Mouse (Mus musculus) embryonic facial prominence, embryonic 15.5 days (tissue): ENCODE results near the gene Arl15. TPM values are rescaled to one million over a fixed set of nuclear protein-coding genes. Genes with fewer than 3 reads are reported as not detected.
"Not testable (repeated sequence)": the region's sequence is repeated elsewhere in the genome, so short reads cannot be mapped to it uniquely, and the experiment has no call there.

Experiments used
- ATAC-seq: fragments of 200-750 bp; cut with Nextera tagmentation; 2 replicates; pipeline ENCODE4 v1.8.0; 2017; ENCODE audit warnings: low read depth, moderate TSS enrichment; ENCODE audit not compliant: insufficient number of reproducible peaks, low FRiP score, low TSS enrichment
- H3K27ac ChIP-seq: fragments of 300-500 bp; sonication (generic); replicated peaks from 2 replicates; pipeline ENCODE4 v1.5.1; 2015; ENCODE audit warnings: mild to moderate bottlenecking, inconsistent platforms
- H3K27me3 ChIP-seq: fragments of 300-500 bp; sonication (generic); 2 replicates; pipeline ENCODE4 v1.6.1; 2015; ENCODE audit warnings: inconsistent platforms
- H3K36me3 ChIP-seq: fragments of 300-500 bp; sonication (generic); 2 replicates; pipeline ENCODE4 v1.6.1; 2015; ENCODE audit warnings: mild to moderate bottlenecking, inconsistent platforms
- H3K4me1 ChIP-seq: fragments of 300-500 bp; sonication (generic); 2 replicates; pipeline ENCODE4 v1.6.1; 2015; ENCODE audit warnings: inconsistent platforms
- H3K4me2 ChIP-seq: fragments of 300-500 bp; sonication (generic); replicated peaks from 2 replicates; pipeline ENCODE4 v1.6.1; 2015; ENCODE audit warnings: mild to moderate bottlenecking, inconsistent platforms
- H3K4me3 ChIP-seq: fragments of 300-500 bp; sonication (generic); replicated peaks from 2 replicates; pipeline ENCODE4 v1.5.1; 2015; ENCODE audit warnings: mild to moderate bottlenecking, inconsistent platforms
- H3K9ac ChIP-seq: fragments of 300-500 bp; sonication (generic); 2 replicates; pipeline ENCODE4 v1.6.1; 2015; ENCODE audit warnings: inconsistent platforms
- H3K9me3 ChIP-seq: fragments of 300-500 bp; sonication (generic); replicated peaks from 2 replicates; pipeline ENCODE4 v1.6.1; 2016; ENCODE audit warnings: inconsistent platforms
- WGBS: fragments of 180-500 bp; shearing (Covaris S2); methylation state at CpG from one replicate; pipeline ENCODE4 v1.1.7; 2015; 5-methylcytosine and 5-hydroxymethylcytosine counted together
- polyA plus RNA-seq: library from polyadenylated mRNA; unstranded; fragments of >200 nt; fragmentation: Nextera tagmentation; extraction: Ambion mirVana; gene quantifications from 2 replicates; pipeline ENCODE4 v1.2.1, GENCODE M21; 2015

Arl15 gene
- polyA plus RNA-seq, 1 experiment from 2014 or later, result 11.5 TPM

GRCm38 (mm10) chr13:113774799-113775198 lies 19.5 kb upstream of the Arl15 start:
- ATAC-seq, result 0 out of 2 replicates have a peak, but pooled peaks have one; percentile 35
- WGBS, result 71% methylated on average over 8 of the region's 8 CpGs
- H3K4me3 ChIP-seq, result no peak overlapping the region

GRCm38 (mm10) chr13:113775244-113776140 lies 18.8 kb upstream of the Arl15 start:
- no peaks in the 10 kb centered on the region for H3K9me3 ChIP-seq
- no peaks in the 10 kb centered on the region for H3K27me3 ChIP-seq
- H3K4me2 ChIP-seq, result no peak overlapping the region
- WGBS, result 38% methylated on average over 10 of the region's 10 CpGs
- H3K9ac ChIP-seq, result no peak overlapping the region
- no peak overlapping the region for H3K4me3 ChIP-seq
- H3K36me3 ChIP-seq, result no peaks in the 10 kb centered on the region
- peak overlapping the region; percentile 81 for H3K27ac ChIP-seq
- H3K4me1 ChIP-seq, result peaks cover 6% of the 10 kb centered on the region
- ATAC-seq, result 0 out of 2 replicates have a peak, but pooled peaks have one; percentile 21

More at GRCm38 (mm10) chr13:113774799-113775198, 19.5 kb upstream of the Arl15 start:
- H3K9me3 ChIP-seq, result no peaks in the 10 kb centered on the region
- peaks cover 6% of the 10 kb centered on the region for H3K4me1 ChIP-seq
- H3K9ac ChIP-seq, result no peak overlapping the region
- H3K27me3 ChIP-seq, result no peaks in the 10 kb centered on the region
- no peak overlapping the region for H3K4me2 ChIP-seq
- no peaks in the 10 kb centered on the region for H3K36me3 ChIP-seq
- peak overlapping the region; percentile 81 for H3K27ac ChIP-seq

- no peaks in the 10 kb centered on the region for H3K27me3 ChIP-seq
- H3K9ac ChIP-seq, result no peak overlapping the region
- no peaks in the 10 kb centered on the region for H3K9me3 ChIP-seq
- no peaks in the 10 kb centered on the region for H3K36me3 ChIP-seq
- H3K4me3 ChIP-seq, result no peak overlapping the region
- H3K4me1 ChIP-seq, result no peaks in the 10 kb centered on the region
- H3K27ac ChIP-seq, result no peak overlapping the region
- ATAC-seq, result no peak
- WGBS, result 68% methylated on average over 5 of the region's 5 CpGs
- no peak overlapping the region for H3K4me2 ChIP-seq
Measured at GRCm38 (mm10) chr13:113785803-113786202, 8.5 kb upstream of the Arl15 start.

DNA sequence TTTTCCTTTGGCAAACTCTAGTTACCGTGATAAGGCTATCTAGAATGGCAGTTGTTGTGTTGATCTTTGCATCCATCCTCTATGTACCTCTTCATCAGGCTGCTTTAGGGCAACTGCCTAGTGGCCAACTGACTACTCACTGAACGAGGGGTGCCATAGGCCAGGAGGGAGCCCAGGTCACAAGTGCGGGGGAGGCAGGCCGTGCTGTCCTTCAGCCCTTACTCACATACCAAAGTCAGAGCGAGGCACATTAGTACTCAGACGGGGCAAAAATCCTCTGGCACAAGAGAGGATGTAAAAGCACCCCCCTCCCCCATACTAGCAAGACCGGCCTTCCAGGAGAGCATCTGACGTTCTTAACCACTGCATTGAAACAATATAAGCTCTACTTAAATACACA lies 7.2 kb upstream of the Arl15 start:
- Histone ChIP-seq H3K4me3 (no peak overlapping the region), H3K27ac (no peak overlapping the region), H3K4me1 (no peaks in the 10 kb centered on the region), H3K27me3 (no peaks in the 10 kb centered on the region), H3K4me2 (no peak overlapping the region), H3K9ac (no peak overlapping the region), H3K9me3 (no peaks in the 10 kb centered on the region), H3K36me3 (no peaks in the 10 kb centered on the region)
- ATAC-seq, result no peak
- WGBS, result 64% methylated on average over 8 of the region's 8 CpGs

DNA sequence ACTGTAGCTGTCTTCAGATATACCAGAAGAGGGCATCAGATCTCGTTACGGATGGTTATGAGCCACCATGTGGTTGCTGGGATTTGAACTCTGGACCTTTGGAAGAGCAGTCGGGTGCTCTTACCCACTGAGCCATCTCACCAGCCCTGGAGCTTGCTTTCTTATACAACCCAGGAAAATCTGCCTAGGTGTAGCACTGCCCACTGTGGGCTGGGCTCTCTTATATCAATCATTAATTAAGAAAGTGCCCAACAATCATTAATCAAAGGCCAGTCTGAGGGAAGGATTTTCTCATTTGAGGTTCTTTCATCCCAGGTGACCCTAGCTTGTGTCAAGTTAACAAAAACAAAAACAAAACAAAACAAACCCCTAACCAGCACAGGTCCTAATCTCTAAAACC lies 4.3 kb upstream of the Arl15 start:
- not testable (repeated sequence) for H3K4me2 ChIP-seq, H3K9ac ChIP-seq, H3K9me3 ChIP-seq, H3K27ac ChIP-seq, ATAC-seq, H3K27me3 ChIP-seq, H3K4me3 ChIP-seq, H3K4me1 ChIP-seq, H3K36me3 ChIP-seq
- WGBS, result 87% methylated on average over 2 of the region's 3 CpGs

DNA sequence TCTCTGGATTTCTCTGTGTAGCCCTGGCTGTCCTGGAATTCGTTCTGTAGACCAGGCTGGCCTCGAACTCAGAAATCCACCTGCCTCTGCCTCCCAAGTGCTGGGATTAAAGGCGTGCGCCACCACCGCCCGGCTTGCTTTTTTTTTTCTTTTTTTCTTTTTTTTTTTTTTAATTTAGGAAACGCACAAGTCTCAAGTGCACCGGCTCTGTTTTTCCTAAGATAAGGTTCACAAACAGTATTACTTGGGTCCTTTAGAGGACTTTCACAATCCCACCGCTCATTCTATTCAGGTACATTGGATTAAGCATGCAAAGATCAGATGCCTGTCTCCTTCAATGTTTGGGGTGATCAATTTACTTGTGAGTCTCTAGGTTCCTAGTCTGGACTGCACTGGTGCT lies 668 bp upstream of the Arl15 start:
- H3K4me2 ChIP-seq, result peak overlapping the region; percentile 73
- no peak for ATAC-seq
- peak overlapping the region; percentile 68 for H3K9ac ChIP-seq
- peak overlapping the region; percentile 93 for H3K27ac ChIP-seq
- no peaks in the 10 kb centered on the region for H3K27me3 ChIP-seq
- H3K9me3 ChIP-seq, result no peaks in the 10 kb centered on the region
- H3K4me1 ChIP-seq, result peaks cover 19% of the 10 kb centered on the region
- peak overlapping the region; percentile 83 for H3K4me3 ChIP-seq
- WGBS, result 71% methylated on average over 9 of the region's 9 CpGs
- H3K36me3 ChIP-seq, result no peaks in the 10 kb centered on the region

GRCm38 (mm10) chr13:113794705-113795655 lies 675 bp downstream of the Arl15 start:
- H3K36me3 ChIP-seq, result no peaks in the 10 kb centered on the region
- peak overlapping the region; percentile 93 for H3K27ac ChIP-seq
- peak; percentile 45 for ATAC-seq
- H3K4me1 ChIP-seq, result peaks cover 19% of the 10 kb centered on the region
- WGBS, result under 1% methylated on average over 52 of the region's 52 CpGs
- peak overlapping the region; percentile 83 for H3K4me3 ChIP-seq
- H3K27me3 ChIP-seq, result no peaks in the 10 kb centered on the region
- peak overlapping the region; percentile 73 for H3K4me2 ChIP-seq
- H3K9me3 ChIP-seq, result no peaks in the 10 kb centered on the region
- H3K9ac ChIP-seq, result peak overlapping the region; percentile 91

GRCm38 (mm10) chr13:113797378-113797777 lies 3.1 kb downstream of the Arl15 start:
- no peak for ATAC-seq

DNA sequence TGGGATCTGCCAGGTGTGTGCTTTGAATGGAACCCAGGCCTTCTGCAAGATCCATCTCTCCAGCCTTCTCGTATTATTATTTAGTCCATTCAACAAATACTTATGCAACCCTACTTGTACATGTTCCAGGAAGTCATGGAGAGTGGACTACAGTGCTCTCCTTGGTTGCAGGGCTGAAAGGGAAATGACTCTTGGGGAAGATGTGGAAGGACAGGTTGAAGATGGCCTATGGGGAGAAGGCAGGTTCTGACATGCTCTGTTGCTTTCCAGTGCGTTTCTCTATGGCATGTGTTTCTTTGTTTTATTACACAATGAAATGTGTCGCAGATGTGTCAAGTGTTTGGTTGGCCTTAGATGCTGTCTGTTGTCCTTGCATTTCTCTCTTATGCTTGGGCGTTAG lies 5.1 kb downstream of the Arl15 start:
- Histone ChIP-seq H3K27me3 (no peaks in the 10 kb centered on the region), H3K9me3 (no peaks in the 10 kb centered on the region), H3K4me3 (no peak overlapping the region), H3K4me1 (peaks cover 16% of the 10 kb centered on the region), H3K9ac (no peak overlapping the region), H3K4me2 (no peak overlapping the region), H3K27ac (no peak overlapping the region), H3K36me3 (no peaks in the 10 kb centered on the region)
- ATAC-seq, result no peak
- 85% methylated on average over 4 of the region's 4 CpGs for WGBS

More at GRCm38 (mm10) chr13:113797378-113797777, 3.1 kb downstream of the Arl15 start:
- Histone ChIP-seq H3K4me3 (no peak overlapping the region), H3K27me3 (no peaks in the 10 kb centered on the region), H3K4me1 (peaks cover 19% of the 10 kb centered on the region), H3K36me3 (no peaks in the 10 kb centered on the region), H3K9me3 (no peaks in the 10 kb centered on the region), H3K4me2 (no peak overlapping the region), H3K9ac (no peak overlapping the region), H3K27ac (no peak overlapping the region)
- WGBS, result 72% methylated on average over 6 of the region's 6 CpGs

DNA sequence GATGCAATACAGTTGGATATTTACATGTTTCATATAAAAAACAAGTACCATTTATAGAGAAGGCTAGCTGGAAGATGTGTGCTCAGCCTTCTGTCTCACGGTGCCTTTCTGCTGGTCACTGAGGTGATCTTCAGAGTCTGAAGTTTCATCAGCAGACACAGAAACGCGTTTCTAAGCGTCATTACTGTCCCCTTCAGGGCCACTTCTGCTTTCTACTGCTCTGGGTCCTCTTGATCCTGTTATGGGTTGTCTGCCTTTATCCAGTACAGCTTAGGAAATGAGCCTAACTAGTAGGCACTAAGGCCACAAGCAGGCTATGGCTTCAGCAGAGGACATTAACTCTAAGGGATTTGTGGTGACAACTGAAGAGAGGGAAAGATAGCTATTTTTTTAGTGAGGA lies 5.9 kb downstream of the Arl15 start:
- H3K4me3 ChIP-seq, result no peak overlapping the region
- 86% methylated on average over 4 of the region's 4 CpGs for WGBS
- H3K9ac ChIP-seq, result no peak overlapping the region
- ATAC-seq, result no peak
- H3K9me3 ChIP-seq, result no peaks in the 10 kb centered on the region
- no peaks in the 10 kb centered on the region for H3K27me3 ChIP-seq
- H3K36me3 ChIP-seq, result no peaks in the 10 kb centered on the region
- H3K4me2 ChIP-seq, result no peak overlapping the region
- H3K27ac ChIP-seq, result no peak overlapping the region
- H3K4me1 ChIP-seq, result peaks cover 16% of the 10 kb centered on the region

DNA sequence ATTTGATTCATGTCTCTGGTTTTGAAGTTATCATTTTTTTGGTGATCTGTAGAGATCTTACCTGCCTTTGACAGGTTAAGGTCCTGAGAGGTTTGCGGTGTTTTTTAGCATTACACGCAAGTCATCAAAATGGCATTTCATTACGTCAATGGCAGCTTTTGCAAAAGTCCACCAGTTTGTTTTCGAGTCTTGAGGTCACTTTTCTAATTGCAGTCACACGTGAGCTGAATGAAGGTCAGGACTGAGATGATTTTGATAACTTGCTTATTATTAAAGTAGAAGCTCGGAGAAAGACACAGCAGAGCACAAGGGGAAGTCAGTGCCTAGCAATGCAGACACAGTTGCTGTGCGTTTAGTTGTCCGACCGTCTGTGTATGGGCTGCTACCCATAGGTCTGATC lies 8.3 kb downstream of the Arl15 start:
- WGBS, result 78% methylated on average over 9 of the region's 9 CpGs
- no peaks in the 10 kb centered on the region for H3K9me3 ChIP-seq
- ATAC-seq, result no peak

More for the DNA sequence above, 8.3 kb downstream of the Arl15 start:
- Histone ChIP-seq H3K27me3 (no peaks in the 10 kb centered on the region), H3K4me1 (no peaks in the 10 kb centered on the region), H3K9ac (no peak overlapping the region), H3K27ac (no peak overlapping the region), H3K4me2 (no peak overlapping the region), H3K36me3 (no peaks in the 10 kb centered on the region), H3K4me3 (no peak overlapping the region)
